Mouse (Mus musculus) CD4-positive, CD25-positive, alpha-beta regulatory T cell, adult 2 months (primary cell): ENCODE data around the gene 4930402H24Rik.

Experiments used
- DNase-seq: peaks from one replicate; pipeline ENCODE4 v3.0.0-alpha.2; 2012; ENCODE audit warnings: low read depth, low spot score

Gene 4930402H24Rik

GRCm38 (mm10) chr2:130905751-130906583 lies at the start of gene 4930402H24Rik, which contains the start of gene Atrn:
Gene 4930402H24Rik, minus strand, starts transcription at chr2:130906406.
Gene Atrn, plus strand, starts transcription at chr2:130906495.
- peak; percentile 96 for DNase-seq

DNA sequence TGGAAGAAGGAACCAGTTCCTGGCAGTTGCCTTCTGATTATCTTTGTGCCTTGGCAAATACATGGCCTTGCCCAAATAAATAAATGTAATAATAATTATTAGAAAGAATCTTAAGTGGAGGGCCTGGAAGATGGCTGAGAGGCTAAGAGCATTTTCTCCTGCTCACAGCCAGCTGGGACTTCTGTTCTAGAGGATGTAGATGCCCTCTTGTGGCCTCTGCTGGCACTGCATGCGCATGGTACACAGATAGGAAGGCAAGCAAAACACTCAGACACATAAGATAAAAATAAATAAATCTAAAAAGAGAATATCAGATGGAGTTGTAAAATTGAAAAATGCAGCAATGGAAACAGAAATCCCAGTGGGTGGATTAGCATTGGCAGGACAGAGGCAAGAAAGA lies 44.3 kb upstream of the 4930402H24Rik start:
- DNase-seq = peak; percentile 85

DNA sequence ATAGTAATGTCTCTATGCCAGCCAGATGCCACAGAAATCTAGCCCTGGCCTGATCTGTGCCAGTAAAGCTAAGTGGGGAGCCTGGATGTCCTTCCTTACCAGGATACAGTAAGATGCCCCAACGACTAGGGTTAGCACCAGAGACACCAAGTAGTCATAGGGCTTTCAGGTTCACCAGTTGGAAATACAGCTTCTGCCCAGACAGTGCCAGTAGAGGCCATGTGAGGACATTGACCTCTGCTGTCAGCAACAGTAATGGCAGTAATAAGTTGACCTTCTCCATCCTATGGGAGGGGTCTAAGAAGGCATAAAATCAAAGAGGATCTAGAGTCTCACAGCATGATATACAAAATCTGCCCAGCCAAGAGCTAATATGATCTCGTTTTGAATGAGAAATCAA lies 43.6 kb upstream of the 4930402H24Rik start:
- DNase-seq = no peak

GRCm38 (mm10) chr2:130932865-130933264 lies 26.7 kb upstream of the 4930402H24Rik start:
- no peak for DNase-seq

- no peak for DNase-seq
Measured at GRCm38 (mm10) chr2:130929994-130930393, 23.8 kb upstream of the 4930402H24Rik start.

DNA sequence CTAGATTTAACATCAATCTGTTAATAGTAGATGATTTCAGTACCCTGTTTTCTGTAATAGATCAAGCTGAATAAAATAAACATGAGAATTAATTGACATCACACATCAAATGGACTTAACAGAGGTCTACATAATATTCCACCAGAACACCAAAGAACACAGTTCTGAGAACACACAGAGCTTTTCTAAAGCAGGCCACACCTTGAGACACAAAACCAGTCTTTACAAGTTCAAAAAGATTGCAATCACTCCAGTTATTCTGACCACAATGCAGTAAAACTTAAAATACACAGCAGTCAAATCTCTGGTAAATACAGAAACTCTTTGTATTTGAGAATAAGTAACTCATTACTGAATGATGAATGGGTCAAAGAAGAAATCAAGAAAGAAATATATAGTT lies 22.3 kb upstream of the 4930402H24Rik start:
- no peak for DNase-seq

DNA sequence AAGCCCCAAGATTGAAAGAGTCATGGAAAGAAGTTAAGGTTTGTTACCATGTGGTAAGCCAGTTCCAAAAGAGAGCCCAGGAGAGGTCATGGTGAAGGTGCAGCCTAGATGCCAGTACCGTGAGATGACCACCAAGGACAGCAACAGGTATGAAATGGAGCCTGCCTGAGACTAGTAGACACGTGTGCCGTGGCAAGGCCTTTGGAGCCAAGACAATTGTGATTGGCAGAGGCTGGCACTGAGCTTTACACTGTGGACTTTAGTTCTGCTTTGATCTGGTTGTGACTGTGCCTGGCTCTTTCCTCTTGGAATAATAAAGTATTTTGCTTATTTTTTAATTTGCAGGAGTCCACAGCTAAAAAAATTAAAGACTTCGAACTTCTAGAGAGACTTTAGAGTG lies 21.8 kb upstream of the 4930402H24Rik start:
- no peak for DNase-seq

DNA sequence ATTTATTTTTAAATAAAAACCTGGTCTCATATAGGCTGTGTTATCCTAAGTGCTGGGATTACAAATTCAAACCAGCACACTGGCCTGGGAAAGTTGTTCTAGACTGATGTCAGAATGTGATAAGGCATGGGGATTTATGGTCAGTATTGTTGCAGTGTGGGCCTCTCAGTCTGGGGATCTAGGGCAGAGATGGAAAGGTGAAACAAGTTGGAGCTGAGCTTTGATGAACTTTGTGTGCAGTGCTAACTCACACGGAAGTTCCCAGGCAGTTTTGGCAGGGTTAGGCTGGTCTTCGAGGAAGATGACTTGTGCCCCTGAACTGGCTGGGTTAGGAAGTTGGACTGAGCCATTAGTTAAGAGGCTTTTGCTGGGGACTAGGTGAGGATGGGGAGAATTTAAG lies 18.7 kb upstream of the 4930402H24Rik start:
- DNase-seq = no peak

DNA sequence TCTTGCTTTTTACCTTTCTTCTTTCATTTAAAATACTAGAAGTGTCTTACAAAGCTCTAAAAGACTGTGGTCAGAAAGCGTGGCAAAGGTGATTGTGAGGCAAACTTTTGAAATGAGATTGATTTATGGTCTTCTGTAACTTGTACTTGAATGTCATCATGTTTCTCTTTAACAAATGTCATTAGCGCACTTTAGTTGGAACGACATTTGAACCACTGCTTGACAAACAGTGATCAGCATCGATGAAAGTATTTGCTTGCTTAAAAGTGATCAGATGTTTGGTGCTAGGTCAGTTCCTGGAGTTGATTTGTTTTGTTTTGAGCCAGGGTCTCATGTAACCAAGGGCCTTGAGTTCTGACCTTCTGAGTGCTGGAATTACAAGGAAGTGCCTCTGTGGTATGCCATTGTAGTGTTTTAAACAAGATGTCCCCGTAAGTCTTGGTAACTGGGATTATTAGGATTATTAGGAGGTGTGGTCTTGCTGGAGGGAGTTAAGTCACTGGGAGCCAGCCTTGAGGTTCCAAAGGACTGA lies 12.9 kb upstream of the 4930402H24Rik start:
- no peak for DNase-seq

DNA sequence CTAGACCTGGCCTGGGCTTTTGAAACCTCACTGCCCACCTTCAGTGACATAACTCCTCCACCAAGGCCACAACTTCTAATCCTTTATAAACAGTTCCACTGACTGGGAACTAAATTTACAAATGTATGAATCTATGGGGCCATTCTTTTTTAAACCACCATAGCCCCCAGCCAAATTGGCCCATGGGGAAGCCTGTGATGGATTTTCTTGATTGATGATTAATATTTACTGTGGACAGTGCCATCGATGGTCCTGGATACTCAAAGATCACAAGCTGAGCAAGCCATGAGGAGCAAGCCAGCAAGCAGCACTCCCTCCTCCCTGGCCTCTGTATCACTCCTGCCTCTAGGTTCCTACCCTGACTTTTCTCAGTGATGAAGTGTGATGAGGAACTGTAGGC lies 11.5 kb upstream of the 4930402H24Rik start:
- no peak for DNase-seq

- DNase-seq = no peak
Measured at GRCm38 (mm10) chr2:130916521-130917147, 10.4 kb upstream of the 4930402H24Rik start.

GRCm38 (mm10) chr2:130914873-130915272 lies 8.7 kb upstream of the 4930402H24Rik start:
- DNase-seq = no peak

DNA sequence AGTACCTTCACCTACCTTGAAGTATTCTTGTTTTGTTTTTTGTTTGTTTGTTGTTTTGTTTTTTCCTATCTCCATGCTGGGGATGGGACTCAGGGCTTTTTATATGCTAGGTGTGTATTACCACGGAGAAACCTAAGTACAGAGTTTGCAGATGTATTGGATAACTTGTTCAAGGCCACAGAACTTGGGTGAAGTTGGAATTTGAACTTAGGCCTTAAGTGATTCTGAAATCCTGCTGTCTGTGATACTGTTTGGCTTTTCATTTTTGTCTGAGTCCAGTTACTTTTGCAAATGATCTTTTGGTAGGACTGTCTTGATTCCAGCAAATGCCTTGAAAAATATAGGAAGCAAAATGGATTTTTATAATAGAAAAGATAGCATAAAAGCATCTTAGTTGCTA lies 5.5 kb upstream of the 4930402H24Rik start:
- no peak for DNase-seq

DNA sequence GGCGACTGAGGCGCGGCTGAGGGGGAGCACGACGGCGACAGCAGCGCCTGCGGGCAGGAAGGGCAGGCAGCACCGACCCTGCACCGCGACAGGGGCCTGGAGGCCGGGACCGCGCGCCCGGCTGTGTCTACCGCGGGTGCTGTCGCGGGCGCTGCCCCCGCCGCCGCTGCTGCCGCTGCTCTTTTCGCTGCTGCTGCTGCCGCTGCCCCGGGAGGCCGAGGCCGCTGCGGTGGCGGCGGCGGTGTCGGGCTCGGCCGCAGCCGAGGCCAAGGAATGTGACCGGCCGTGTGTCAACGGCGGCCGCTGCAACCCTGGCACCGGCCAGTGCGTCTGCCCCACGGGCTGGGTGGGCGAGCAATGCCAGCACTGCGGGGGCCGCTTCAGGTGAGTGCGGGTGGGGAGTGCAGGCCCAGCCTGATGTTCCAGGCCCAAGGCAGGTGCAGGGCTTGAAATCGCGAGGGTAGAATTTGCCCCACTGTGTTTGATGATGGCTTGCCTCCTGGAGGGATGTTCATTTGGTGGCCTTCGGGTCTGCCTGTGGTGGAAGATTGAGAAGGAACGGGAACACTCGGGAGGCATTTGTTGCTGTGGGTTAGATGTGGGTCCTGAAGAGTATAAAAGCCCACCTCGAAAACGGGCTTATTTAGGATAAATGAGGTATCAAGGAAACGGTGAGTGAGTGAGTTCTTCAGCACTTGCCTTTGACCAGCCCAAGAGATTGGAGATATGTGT lies 544 bp upstream of the 4930402H24Rik start:
- no peak for DNase-seq

DNA sequence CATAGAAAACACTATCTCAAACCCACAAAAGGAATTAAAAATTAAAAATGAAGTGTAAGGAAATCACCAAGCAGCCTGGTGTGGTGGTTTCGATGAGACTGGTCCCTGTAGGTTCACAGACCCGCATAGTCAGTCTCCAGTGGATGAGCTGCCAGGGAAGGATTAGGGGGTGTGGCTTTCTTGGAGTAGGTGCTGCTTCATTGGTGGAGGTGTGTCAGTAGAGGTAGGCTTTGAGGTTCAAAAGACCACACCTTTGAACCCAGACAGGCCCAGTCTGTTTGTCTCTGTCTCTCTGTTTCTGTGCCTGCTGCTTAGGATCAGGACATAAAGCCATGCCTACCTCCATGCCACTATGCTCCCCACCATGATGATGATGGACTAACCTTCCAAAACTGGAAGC lies 7.4 kb downstream of the 4930402H24Rik start:
- no peak for DNase-seq

DNA sequence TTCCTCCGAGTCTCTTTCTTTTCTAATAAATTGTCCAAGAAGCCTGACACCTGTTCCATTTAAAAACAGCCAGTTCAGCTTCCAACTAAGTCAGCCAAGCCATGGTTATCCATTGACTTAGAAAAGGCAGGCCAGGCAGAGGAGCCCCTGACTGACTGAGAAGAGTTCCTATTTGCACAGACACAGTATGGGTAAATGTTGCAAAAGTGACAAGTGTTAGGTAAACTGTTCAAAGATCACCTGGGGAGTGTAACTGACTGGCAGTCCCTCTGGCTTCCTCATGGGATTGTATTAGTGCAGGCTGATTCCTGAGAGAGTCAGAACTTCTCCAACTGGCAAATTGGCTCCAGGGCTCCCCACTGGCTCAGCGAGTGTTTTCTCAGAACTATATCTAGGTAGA lies 8.3 kb downstream of the 4930402H24Rik start:
- no peak for DNase-seq

DNA sequence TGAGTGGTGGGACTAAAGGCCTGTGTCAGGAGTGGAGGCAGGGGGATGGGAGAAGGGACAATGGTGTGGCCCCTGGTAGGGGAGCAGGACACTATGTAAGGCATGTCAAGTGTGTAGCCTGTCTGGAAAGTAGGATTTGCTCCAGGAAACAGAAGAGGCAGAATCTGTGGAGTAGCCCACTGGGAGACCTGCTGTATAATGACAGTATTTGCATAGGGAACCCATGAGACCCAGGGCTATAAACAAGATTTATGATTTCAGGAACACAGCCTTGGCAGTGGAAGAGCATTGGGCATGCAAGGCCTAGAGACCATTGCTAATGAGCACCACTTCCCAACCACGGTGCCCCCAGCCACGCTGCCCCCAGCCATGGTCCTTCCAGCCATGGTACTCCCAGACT lies 9.3 kb downstream of the 4930402H24Rik start:
- no peak for DNase-seq

DNA sequence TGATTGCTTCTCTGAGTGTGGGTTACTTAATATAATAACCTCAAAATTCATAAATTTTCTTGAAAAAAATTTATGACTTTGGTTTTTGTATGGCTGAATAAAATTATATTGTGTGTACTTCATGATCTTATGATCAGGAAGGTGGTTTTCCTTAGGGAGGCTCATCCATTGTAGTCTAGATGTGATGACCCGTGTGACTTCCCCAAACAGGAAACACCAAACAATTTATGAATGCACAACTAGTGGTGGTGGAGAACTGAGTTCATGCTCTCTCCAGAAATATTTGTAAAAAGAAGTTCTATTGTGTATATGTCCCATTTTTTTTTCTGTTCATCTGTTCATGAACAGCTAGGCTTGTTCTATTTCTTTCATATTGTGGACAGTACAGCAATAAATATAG lies 18.8 kb downstream of the 4930402H24Rik start:
- no peak for DNase-seq

GRCm38 (mm10) chr2:130886983-130887382 lies 19.2 kb downstream of the 4930402H24Rik start:
- no peak for DNase-seq

DNA sequence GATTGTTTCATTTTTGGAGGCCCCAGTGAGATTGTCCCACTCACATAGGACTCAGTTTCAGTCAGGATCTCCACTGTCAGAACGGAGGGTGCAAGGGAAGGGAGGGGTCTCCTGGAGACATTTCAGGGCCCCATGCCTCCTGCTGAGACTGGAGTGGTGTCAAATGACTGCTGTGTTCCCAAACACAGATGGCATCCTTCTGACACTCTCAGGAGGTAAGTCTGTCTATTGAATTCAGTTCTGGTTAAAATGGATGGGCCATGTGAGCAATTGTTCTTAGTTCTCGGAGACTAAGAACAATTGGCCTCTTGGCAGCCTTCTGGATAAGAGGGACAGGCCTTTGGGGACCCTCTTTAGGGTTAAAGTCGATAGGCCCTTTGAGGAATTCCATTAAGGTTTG lies 28.8 kb downstream of the 4930402H24Rik start:
- DNase-seq = no peak

DNA sequence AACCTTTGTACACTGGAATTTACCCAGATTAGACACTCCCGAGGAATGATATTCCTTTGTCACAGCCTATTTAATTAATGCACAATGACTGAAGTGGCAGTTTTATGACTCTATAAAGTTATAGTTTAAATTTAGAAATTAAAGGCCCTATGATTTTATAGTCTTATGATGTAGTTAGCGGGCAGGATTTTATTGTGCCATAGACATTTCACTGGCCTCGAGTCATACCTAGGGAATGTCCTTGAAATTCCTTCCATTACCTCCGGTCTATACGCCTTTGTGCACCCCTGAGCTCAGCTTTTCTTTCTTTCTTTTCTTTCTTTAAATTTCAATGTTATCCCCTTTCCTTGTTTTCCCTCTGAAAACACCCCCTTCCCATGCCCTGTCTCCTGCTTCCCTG lies 35.3 kb downstream of the 4930402H24Rik start:
- no peak for DNase-seq

GRCm38 (mm10) chr2:130862091-130862490 lies 44.1 kb downstream of the 4930402H24Rik start:
- DNase-seq = no peak
